Mouse (Mus musculus): ENCODE measurements around the gene Bcl10. TPM values are rescaled to one million over a fixed set of nuclear protein-coding genes. Genes with fewer than 3 reads are reported as not detected.
A peak's percentile ranks its signal among the peaks of the same experiment; 100 is the strongest.

Gene Bcl10
- polyA plus RNA-seq, 1 experiment from 2014 or later: 45.5 TPM

GRCm38 (mm10) chr3:145945904-145946303 is 23.3 kb downstream of the Bcl10 start:
- Histone ChIP-seq H3K9me3 (replicated peaks) (no peaks in the 10 kb centered on the region), H3K27ac (no peak overlapping the region), H3K27me3 (ENCODE audit: low read depth, poor library complexity, severe bottlenecking) (no peaks in the 10 kb centered on the region), H3K4me3 (no peak overlapping the region), H3K36me3 (peaks cover 41% of the 10 kb centered on the region), H3K4me1 (peaks cover 20% of the 10 kb centered on the region)
- no peak for DNase-seq (ENCODE audit: low spot score)
- 83% methylated on average over 3 of the region's 3 CpGs for WGBS

GRCm38 (mm10) chr3:145946654-145947053 is 24.1 kb downstream of the Bcl10 start:
- no peak for DNase-seq (ENCODE audit: low spot score)
- H3K4me3 ChIP-seq: no peak overlapping the region
- H3K9me3 ChIP-seq (replicated peaks): no peaks in the 10 kb centered on the region
- H3K27me3 ChIP-seq (ENCODE audit: low read depth, poor library complexity, severe bottlenecking): no peaks in the 10 kb centered on the region
- 75% methylated on average over 2 of the region's 2 CpGs for WGBS
- peaks cover 20% of the 10 kb centered on the region for H3K4me1 ChIP-seq
- H3K27ac ChIP-seq: no peak overlapping the region
- H3K36me3 ChIP-seq: peaks cover 33% of the 10 kb centered on the region

DNA sequence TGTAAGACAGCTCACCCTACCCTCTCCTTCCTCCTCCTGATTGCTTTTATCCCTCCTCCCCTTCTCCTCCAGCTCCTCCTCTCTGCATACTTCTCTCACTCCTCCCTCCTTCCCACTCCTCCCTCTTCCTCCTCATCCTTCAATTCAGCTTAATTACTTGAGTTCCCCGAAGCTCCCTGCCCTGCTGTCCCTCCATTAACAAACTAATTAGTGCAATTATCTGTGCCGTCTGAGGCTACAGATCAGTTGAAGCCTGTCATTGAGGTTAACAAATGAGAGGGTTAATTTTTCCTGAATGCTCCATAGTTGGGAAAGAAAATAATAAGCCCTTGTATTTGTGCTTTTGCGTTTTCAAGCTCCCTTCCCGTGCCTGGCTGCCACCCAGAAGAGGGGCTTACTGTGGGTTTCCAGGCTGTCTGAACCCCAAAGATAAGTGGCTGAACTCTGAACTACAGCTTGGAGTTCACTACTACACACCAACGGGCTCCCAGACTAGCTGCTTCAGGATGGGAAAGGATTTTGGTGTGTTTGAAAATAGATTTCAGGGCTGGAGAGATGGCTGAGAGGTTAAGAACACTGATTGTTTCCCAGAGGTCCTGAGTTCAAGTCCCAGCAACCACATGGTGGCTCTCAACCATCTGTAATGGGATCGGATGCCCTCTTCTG is 25.1 kb downstream of the Bcl10 start:
- peaks cover 28% of the 10 kb centered on the region for H3K36me3 ChIP-seq
- H3K4me1 ChIP-seq: peaks cover 20% of the 10 kb centered on the region
- no peak for DNase-seq (ENCODE audit: low spot score)
- H3K4me3 ChIP-seq: no peak overlapping the region
- H3K27me3 ChIP-seq (ENCODE audit: low read depth, poor library complexity, severe bottlenecking): no peaks in the 10 kb centered on the region
- no peaks in the 10 kb centered on the region for H3K9me3 ChIP-seq (replicated peaks)
- 35% methylated on average over 6 of the region's 6 CpGs for WGBS
- H3K27ac ChIP-seq: no peak overlapping the region

DNA sequence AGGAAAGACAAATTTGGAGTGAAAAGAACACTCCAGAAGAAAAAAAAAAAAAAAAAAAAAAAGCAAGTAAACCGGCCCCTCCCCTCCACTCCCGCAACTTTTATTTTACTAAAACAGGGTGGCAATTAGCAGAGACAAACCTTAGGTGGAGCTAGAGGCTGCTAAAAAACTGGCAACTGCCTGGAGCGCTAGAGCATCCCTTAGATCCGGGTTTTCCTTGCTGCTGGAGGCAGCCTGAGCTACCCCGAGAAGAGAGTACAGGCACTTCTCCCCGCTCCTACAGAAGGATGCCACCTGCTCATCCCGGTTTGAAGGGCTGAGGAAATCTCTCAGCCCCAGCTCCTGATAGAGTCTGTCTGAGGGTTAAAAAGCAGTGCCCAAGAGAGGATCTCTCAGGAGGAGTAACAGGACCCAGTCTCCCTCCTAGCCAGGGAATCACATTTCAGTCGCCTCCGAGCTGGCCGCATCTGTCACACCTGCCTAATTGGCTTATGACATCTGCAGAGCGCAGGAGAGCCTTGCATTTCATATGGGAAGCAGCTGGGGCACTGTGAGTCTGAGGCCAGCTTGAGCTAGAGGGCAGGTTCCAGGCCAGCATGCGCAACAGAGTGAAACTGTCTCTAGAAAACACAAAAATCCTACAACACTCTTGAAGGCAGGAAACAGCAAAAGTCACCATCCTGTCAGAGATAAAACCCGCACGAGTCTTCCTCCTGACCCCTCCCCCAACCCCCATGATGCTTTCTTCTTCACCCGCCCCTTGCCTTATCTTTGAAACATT is 27.6 kb downstream of the Bcl10 start:
- H3K27ac ChIP-seq: no peak overlapping the region; the same call in 1 of the 2 replicates
- peak overlapping the region; percentile 38 for H3K4me3 ChIP-seq
- WGBS: 7% methylated on average over 15 of the region's 15 CpGs

GRCm38 (mm10) chr3:145950815-145951130 is 28.2 kb downstream of the Bcl10 start:
- Histone ChIP-seq H3K36me3 (no peaks in the 10 kb centered on the region), H3K4me3 (0 out of 2 replicates have a peak overlapping the region, but pooled peaks have one; percentile 38), H3K27ac (no peak overlapping the region), H3K9me3 (replicated peaks) (no peaks in the 10 kb centered on the region), H3K4me1 (peaks cover 20% of the 10 kb centered on the region), H3K27me3 (ENCODE audit: low read depth, poor library complexity, severe bottlenecking) (no peaks in the 10 kb centered on the region)
- DNase-seq (ENCODE audit: low spot score): no peak
- WGBS: 52% methylated on average over 5 of the region's 5 CpGs

More for the DNA sequence above, 27.6 kb downstream of the Bcl10 start:
- Histone ChIP-seq H3K36me3 (peaks cover 3% of the 10 kb centered on the region), H3K4me1 (peaks cover 20% of the 10 kb centered on the region), H3K9me3 (replicated peaks) (no peaks in the 10 kb centered on the region), H3K27me3 (ENCODE audit: low read depth, poor library complexity, severe bottlenecking) (no peaks in the 10 kb centered on the region)
- peak; percentile 78 for DNase-seq (ENCODE audit: low spot score)

DNA sequence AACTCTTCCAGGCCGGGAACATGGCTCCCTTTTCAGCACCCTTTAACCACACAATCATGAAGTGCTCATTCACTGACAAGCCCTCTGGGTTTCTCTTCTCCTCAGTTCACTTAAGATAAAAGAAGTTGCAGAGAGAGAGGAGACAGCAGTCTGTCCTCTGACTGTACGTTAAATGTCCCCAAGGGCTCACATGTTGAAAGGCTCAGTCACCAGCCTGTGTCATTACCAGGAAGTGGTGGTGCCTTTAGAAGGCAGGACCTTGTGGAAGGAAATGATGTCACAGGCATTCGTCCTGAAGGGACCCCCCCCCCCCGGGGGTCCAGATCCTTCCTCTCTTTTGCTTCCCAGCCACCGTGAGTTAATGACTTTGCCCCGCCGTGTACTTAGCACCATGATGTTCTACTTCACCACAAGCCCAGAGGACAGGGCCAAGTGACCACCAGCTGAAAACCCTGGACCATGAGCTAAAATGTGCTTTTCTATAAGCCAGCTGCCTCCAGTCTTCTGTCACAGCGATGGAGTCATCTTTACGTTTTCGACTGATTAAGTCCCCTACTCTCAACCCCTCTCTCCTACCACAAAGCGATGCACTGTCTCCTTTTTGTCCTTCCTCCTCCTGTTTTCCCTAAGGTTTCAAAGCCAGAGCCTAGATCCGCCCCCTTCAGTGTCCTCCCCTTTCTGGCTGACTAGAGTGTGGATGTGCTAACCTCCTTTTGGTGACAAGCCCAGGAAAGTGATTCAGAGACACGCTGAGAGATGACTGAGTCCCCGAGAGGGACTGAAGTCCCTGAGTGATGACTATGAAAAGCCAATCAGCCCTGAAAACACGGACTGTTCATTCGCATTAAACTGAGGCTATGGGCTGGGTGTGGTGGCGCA is 28.9 kb downstream of the Bcl10 start:
- no peaks in the 10 kb centered on the region for H3K9me3 ChIP-seq (replicated peaks)
- H3K4me3 ChIP-seq: no peak overlapping the region
- no peaks in the 10 kb centered on the region for H3K27me3 ChIP-seq (ENCODE audit: low read depth, poor library complexity, severe bottlenecking)
- DNase-seq (ENCODE audit: low spot score): no peak
- H3K36me3 ChIP-seq: no peaks in the 10 kb centered on the region
- H3K27ac ChIP-seq: no peak overlapping the region
- H3K4me1 ChIP-seq: peaks cover 16% of the 10 kb centered on the region
- WGBS: 76% methylated on average over 17 of the region's 17 CpGs

GRCm38 (mm10) chr3:145952945-145953344 is 30.3 kb downstream of the Bcl10 start:
- Histone ChIP-seq H3K4me1 (peaks cover 9% of the 10 kb centered on the region), H3K9me3 (replicated peaks) (no peaks in the 10 kb centered on the region), H3K27ac (no peak overlapping the region), H3K27me3 (ENCODE audit: low read depth, poor library complexity, severe bottlenecking) (no peaks in the 10 kb centered on the region), H3K4me3 (no peak overlapping the region), H3K36me3 (no peaks in the 10 kb centered on the region)
- WGBS: 89% methylated on average over 7 of the region's 7 CpGs
- no peak for DNase-seq (ENCODE audit: low spot score)

DNA sequence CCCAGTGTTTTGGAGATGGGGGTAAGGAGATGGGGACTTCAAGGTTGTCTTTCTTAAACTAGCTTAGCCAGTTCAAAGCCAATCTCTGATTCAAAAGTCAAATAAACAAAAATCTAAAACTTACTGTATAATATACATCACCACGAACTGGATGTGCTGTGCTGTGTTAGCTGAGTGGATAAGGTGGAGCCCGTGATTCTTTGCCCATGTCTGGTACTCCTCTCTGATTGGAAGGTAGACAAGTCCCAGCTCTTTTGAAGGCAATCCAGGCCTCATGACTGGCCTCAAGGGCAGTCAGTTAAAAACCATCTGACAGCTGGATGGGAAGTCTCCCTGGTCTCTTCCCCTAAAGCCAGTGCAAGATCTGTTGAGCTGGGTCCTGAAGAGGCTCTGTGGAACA is 30.8 kb downstream of the Bcl10 start:
- DNase-seq (ENCODE audit: low spot score): no peak
- Histone ChIP-seq H3K4me1 (peaks cover 9% of the 10 kb centered on the region), H3K9me3 (replicated peaks) (no peaks in the 10 kb centered on the region; the same call in 1 of the 2 replicates), H3K4me3 (no peak overlapping the region), H3K27ac (no peak overlapping the region), H3K27me3 (ENCODE audit: low read depth, poor library complexity, severe bottlenecking) (no peaks in the 10 kb centered on the region), H3K36me3 (no peaks in the 10 kb centered on the region)
- 87% methylated on average over 2 of the region's 2 CpGs for WGBS

- no peaks in the 10 kb centered on the region for H3K36me3 ChIP-seq
- 84% methylated on average over 1 of the region's 1 CpGs for WGBS
- no peak overlapping the region for H3K27ac ChIP-seq
- H3K9me3 ChIP-seq (replicated peaks): no peaks in the 10 kb centered on the region; the same call in 1 of the 2 replicates
- no peak for DNase-seq (ENCODE audit: low spot score)
- peaks cover 41% of the 10 kb centered on the region for H3K27me3 ChIP-seq (ENCODE audit: low read depth, poor library complexity, severe bottlenecking)
- peaks cover 19% of the 10 kb centered on the region for H3K4me1 ChIP-seq
- no peak overlapping the region for H3K4me3 ChIP-seq
Measured at GRCm38 (mm10) chr3:145959824-145960223, 37.2 kb downstream of the Bcl10 start.

DNA sequence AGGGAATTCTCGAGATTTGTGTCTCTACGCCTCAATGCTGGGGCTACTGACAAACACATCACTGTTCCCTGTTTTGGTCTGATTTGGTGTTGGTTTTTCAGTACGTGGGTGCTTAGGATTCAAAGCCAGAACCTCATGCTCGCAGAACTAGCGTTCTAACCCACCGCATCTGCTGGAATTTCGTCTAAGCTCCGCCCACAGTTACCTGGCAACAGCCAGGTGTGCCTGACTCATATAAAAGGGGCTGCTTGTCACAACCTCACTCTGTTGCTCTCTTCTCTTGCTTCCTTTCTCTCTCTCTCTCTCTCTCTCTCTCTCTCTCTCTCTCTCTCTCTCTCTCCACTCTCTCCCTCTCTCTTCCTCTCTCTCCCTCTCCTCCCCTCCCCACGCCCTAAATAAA is 39.8 kb downstream of the Bcl10 start:
- peaks cover 21% of the 10 kb centered on the region for H3K4me1 ChIP-seq
- H3K4me3 ChIP-seq: no peak overlapping the region
- no peaks in the 10 kb centered on the region for H3K36me3 ChIP-seq
- DNase-seq (ENCODE audit: low spot score): no peak
- peaks cover 49% of the 10 kb centered on the region for H3K27me3 ChIP-seq (ENCODE audit: low read depth, poor library complexity, severe bottlenecking)
- 15% methylated on average over 9 of the region's 9 CpGs for WGBS
- H3K9me3 ChIP-seq (replicated peaks): no peaks in the 10 kb centered on the region; the same call in 1 of the 2 replicates
- no peak overlapping the region for H3K27ac ChIP-seq

- WGBS: 15% methylated on average over 31 of the region's 31 CpGs
- peaks cover 21% of the 10 kb centered on the region for H3K4me1 ChIP-seq
- no peak for DNase-seq (ENCODE audit: low spot score)
- H3K27ac ChIP-seq: no peak overlapping the region
- peak overlapping the region; percentile 30 for H3K4me3 ChIP-seq
- no peaks in the 10 kb centered on the region; the same call in 1 of the 2 replicates for H3K9me3 ChIP-seq (replicated peaks)
- peaks cover 49% of the 10 kb centered on the region for H3K27me3 ChIP-seq (ENCODE audit: low read depth, poor library complexity, severe bottlenecking)
- no peaks in the 10 kb centered on the region for H3K36me3 ChIP-seq
Measured at GRCm38 (mm10) chr3:145963101-145964017, 40.8 kb downstream of the Bcl10 start.

GRCm38 (mm10) chr3:145964018-145964387 is 41.4 kb downstream of the Bcl10 start:
- WGBS: 22% methylated on average over 10 of the region's 10 CpGs
- Histone ChIP-seq H3K27ac (no peak overlapping the region), H3K4me3 (peak overlapping the region; percentile 30), H3K27me3 (ENCODE audit: low read depth, poor library complexity, severe bottlenecking) (peaks cover 49% of the 10 kb centered on the region), H3K36me3 (no peaks in the 10 kb centered on the region), H3K9me3 (replicated peaks) (no peaks in the 10 kb centered on the region), H3K4me1 (peaks cover 23% of the 10 kb centered on the region)
- DNase-seq (ENCODE audit: low spot score): peak; percentile 51

Data from limb, embryonic 10.5 days (tissue).